Mouse (Mus musculus): ENCODE data around the gene Chpt1. TPM values are rescaled to one million over a fixed set of nuclear protein-coding genes. Genes with fewer than 3 reads are reported as not detected.
"Not testable (repeated sequence)": the region's sequence is repeated elsewhere in the genome, so short reads cannot be mapped to it uniquely, and the experiment has no call there.

Chpt1 gene
- polyA plus RNA-seq, 1 experiment from 2014 or later, result 64.8 TPM

- no peak overlapping the region for H3K27ac ChIP-seq
- no peaks in the 10 kb centered on the region for H3K36me3 ChIP-seq
- no peak overlapping the region for H3K4me2 ChIP-seq
- no peaks in the 10 kb centered on the region for H3K9me3 ChIP-seq
- no peaks in the 10 kb centered on the region for H3K27me3 ChIP-seq (replicated peaks)
- no peak overlapping the region for H3K4me3 ChIP-seq (replicated peaks)
- 60% methylated on average over 7 of the region's 7 CpGs for WGBS
- H3K9ac ChIP-seq, result no peak overlapping the region
- no peak for ATAC-seq (ENCODE audit: insufficient read depth, low FRiP score, low read depth)
- H3K4me1 ChIP-seq, result no peaks in the 10 kb centered on the region
These were observed 12.2 kb downstream of the Chpt1 start for GRCm38 (mm10) chr10:88491632-88492031.

DNA sequence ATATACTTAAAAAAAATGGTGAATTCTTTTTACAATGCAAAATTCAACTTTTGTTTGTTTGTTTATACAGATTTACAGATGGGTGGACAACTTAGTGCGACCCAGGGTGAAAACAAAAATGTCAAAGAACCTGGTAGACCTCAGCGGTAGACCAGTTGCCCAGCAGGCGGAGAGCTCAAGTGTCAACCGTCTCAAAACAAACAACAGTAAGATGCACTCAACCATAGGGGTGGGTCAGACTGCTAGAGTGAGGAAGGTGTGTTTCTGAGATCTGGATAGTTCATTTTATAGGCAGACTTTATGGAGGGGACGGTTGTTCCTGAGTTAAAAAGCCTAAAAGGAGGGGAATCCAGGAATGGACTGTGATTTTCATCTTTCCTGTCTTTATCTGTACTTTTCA, 15.2 kb downstream of the Chpt1 start:
- Histone ChIP-seq H3K4me2 (no peak overlapping the region), H3K27me3 (replicated peaks) (no peaks in the 10 kb centered on the region), H3K36me3 (no peaks in the 10 kb centered on the region), H3K27ac (no peak overlapping the region), H3K4me3 (replicated peaks) (no peak overlapping the region), H3K9ac (no peak overlapping the region), H3K4me1 (no peaks in the 10 kb centered on the region), H3K9me3 (no peaks in the 10 kb centered on the region)
- 93% methylated on average over 5 of the region's 5 CpGs for WGBS
- ATAC-seq (ENCODE audit: insufficient read depth, low FRiP score, low read depth), result no peak

DNA sequence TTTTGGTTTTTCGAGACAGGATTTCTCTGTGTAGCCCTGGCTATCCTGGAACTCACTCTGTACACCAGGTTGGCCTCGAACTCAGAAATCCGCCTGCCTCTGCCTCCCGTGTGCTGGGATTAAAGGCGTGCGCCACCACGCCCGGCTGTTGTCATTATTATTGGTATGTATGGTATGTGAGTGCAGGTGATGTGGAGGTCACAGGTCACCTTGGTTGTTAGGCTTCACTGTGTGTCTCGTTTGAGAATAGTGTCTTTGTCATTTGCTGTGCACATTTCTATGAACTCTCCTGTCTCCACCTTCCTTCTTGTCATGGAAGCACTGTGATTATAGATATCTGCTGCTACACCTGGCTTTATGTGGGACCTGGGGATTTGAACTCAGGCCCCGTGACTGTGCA, 21.0 kb downstream of the Chpt1 start:
- not testable (repeated sequence) for H3K4me2 ChIP-seq; H3K36me3 ChIP-seq; H3K4me3 ChIP-seq (replicated peaks); H3K27ac ChIP-seq; H3K9ac ChIP-seq; H3K27me3 ChIP-seq (replicated peaks); ATAC-seq (ENCODE audit: insufficient read depth, low FRiP score, low read depth); H3K4me1 ChIP-seq; H3K9me3 ChIP-seq
- 91% methylated on average over 10 of the region's 10 CpGs for WGBS

- Histone ChIP-seq H3K9me3 (no peaks in the 10 kb centered on the region), H3K4me1 (no peaks in the 10 kb centered on the region), H3K4me2 (no peak overlapping the region), H3K9ac (no peak overlapping the region), H3K36me3 (no peaks in the 10 kb centered on the region), H3K4me3 (replicated peaks) (no peak overlapping the region), H3K27me3 (replicated peaks) (no peaks in the 10 kb centered on the region), H3K27ac (no peak overlapping the region)
- ATAC-seq (ENCODE audit: insufficient read depth, low FRiP score, low read depth), result no peak
- 71% methylated on average over 18 of the region's 18 CpGs for WGBS
These were observed 43.6 kb downstream of the Chpt1 start for GRCm38 (mm10) chr10:88460122-88460820.

GRCm38 (mm10) chr10:88459502-88459992, 44.3 kb downstream of the Chpt1 start, which contains the start of gene Sycp3:
Gene Sycp3 (plus strand): TSS chr10:88459569.
- ATAC-seq (ENCODE audit: insufficient read depth, low FRiP score, low read depth), result no peak
- Histone ChIP-seq H3K27ac (no peak within 1 kb of the TSS), H3K4me1 (no peaks in the 10 kb centered on the region), H3K4me3 (replicated peaks) (no peak within 1 kb of the TSS), H3K27me3 (replicated peaks) (no peaks in the 10 kb centered on the region), H3K9ac (no peak within 1 kb of the TSS), H3K4me2 (no peak within 1 kb of the TSS), H3K9me3 (no peaks in the 10 kb centered on the region), H3K36me3 (no peaks in the 10 kb centered on the region)
- WGBS, result 81% methylated on average over 33 of the region's 33 CpGs

DNA sequence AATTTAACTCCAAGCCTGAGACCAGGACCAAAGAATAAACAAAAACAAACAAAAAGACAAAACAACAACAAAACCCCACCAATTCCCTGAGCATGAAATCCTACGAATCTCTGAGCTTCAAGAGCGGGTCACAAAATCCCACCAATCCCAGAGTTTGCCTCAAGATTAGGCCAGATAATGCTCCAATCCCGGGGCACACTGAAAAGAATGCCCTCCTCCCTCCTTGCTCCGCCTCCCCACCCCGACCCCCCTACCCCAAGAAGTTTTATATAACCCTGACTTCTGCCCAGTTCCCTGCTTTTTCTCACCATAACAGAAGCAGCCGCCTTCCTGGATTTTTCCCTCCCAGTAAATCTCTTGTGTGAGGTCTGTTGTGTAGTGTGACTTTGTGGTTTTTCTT, 46.1 kb downstream of the Chpt1 start:
- Histone ChIP-seq H3K27ac (no peak overlapping the region), H3K4me3 (replicated peaks) (no peak overlapping the region), H3K9me3 (no peaks in the 10 kb centered on the region), H3K4me1 (no peaks in the 10 kb centered on the region), H3K4me2 (no peak overlapping the region), H3K27me3 (replicated peaks) (no peaks in the 10 kb centered on the region), H3K9ac (no peak overlapping the region), H3K36me3 (no peaks in the 10 kb centered on the region)
- no peak for ATAC-seq (ENCODE audit: insufficient read depth, low FRiP score, low read depth)
- 41% methylated on average over 6 of the region's 6 CpGs for WGBS

DNA sequence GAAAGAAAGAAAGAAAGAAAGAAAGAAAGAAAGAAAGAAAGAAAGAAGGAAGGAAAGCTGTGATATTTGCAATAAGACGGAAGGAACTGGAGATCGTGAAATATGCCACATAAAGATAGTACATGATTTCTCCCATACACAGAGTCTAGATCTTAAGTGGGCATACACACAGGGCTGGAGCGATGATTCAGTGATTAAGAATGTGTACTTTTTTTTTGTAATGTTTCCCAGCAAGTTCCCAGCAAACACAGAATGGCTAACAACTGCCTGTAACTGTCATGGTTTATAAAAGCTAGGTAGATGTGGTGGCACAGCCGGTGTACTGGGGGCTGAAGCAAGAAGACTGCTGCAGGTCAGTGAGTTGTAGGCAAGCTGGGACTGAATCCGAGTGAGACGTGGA, 51.9 kb downstream of the Chpt1 start:
- H3K9me3 ChIP-seq, result no peaks in the 10 kb centered on the region
- H3K4me3 ChIP-seq (replicated peaks), result no peak overlapping the region
- no peak overlapping the region for H3K4me2 ChIP-seq
- 79% methylated on average over 6 of the region's 6 CpGs for WGBS
- H3K27ac ChIP-seq, result no peak overlapping the region
- H3K36me3 ChIP-seq, result no peaks in the 10 kb centered on the region
- H3K27me3 ChIP-seq (replicated peaks), result no peaks in the 10 kb centered on the region
- H3K9ac ChIP-seq, result no peak overlapping the region
- H3K4me1 ChIP-seq, result no peaks in the 10 kb centered on the region
- no peak for ATAC-seq (ENCODE audit: insufficient read depth, low FRiP score, low read depth)

- H3K9ac ChIP-seq, result no peak overlapping the region
- no peaks in the 10 kb centered on the region for H3K36me3 ChIP-seq
- no peak for ATAC-seq (ENCODE audit: insufficient read depth, low FRiP score, low read depth)
These were observed 52.7 kb downstream of the Chpt1 start for GRCm38 (mm10) chr10:88451221-88451620.

GRCm38 (mm10) chr10:88441224-88441623, 62.6 kb downstream of the Chpt1 start:
- Histone ChIP-seq H3K36me3 (no peaks in the 10 kb centered on the region), H3K9ac (no peak overlapping the region), H3K9me3 (no peaks in the 10 kb centered on the region), H3K4me2 (no peak overlapping the region), H3K4me3 (replicated peaks) (no peak overlapping the region), H3K27me3 (replicated peaks) (no peaks in the 10 kb centered on the region), H3K27ac (no peak overlapping the region), H3K4me1 (no peaks in the 10 kb centered on the region)
- no peak for ATAC-seq (ENCODE audit: insufficient read depth, low FRiP score, low read depth)
- 71% methylated on average over 6 of the region's 6 CpGs for WGBS

More at GRCm38 (mm10) chr10:88451221-88451620, 52.7 kb downstream of the Chpt1 start:
- Histone ChIP-seq H3K27ac (no peak overlapping the region), H3K27me3 (replicated peaks) (no peaks in the 10 kb centered on the region), H3K4me1 (no peaks in the 10 kb centered on the region), H3K4me2 (no peak overlapping the region), H3K4me3 (replicated peaks) (no peak overlapping the region), H3K9me3 (no peaks in the 10 kb centered on the region)
- 61% methylated on average over 2 of the region's 2 CpGs for WGBS

- H3K4me2 ChIP-seq, result no peak overlapping the region
- WGBS, result 90% methylated on average over 6 of the region's 6 CpGs
- H3K9ac ChIP-seq, result no peak overlapping the region
- H3K4me1 ChIP-seq, result no peaks in the 10 kb centered on the region
- H3K27ac ChIP-seq, result no peak overlapping the region
- H3K27me3 ChIP-seq (replicated peaks), result no peaks in the 10 kb centered on the region
- H3K9me3 ChIP-seq, result no peaks in the 10 kb centered on the region
- H3K4me3 ChIP-seq (replicated peaks), result no peak overlapping the region
- no peak for ATAC-seq (ENCODE audit: insufficient read depth, low FRiP score, low read depth)
- 0 out of 2 replicates have a peak, but pooled peaks cover 1% of the 10 kb centered on the region for H3K36me3 ChIP-seq
These were observed 75.9 kb downstream of the Chpt1 start for GRCm38 (mm10) chr10:88427998-88428397.

GRCm38 (mm10) chr10:88426896-88427295, 77.0 kb downstream of the Chpt1 start:
- no peaks in the 10 kb centered on the region for H3K9me3 ChIP-seq
- 60% methylated on average over 5 of the region's 5 CpGs for WGBS
- no peak overlapping the region for H3K9ac ChIP-seq
- no peaks in the 10 kb centered on the region for H3K27me3 ChIP-seq (replicated peaks)
- no peak overlapping the region for H3K27ac ChIP-seq
- no peak overlapping the region for H3K4me3 ChIP-seq (replicated peaks)
- H3K4me1 ChIP-seq, result no peaks in the 10 kb centered on the region
- H3K36me3 ChIP-seq, result no peaks in the 10 kb centered on the region
- H3K4me2 ChIP-seq, result no peak overlapping the region
- no peak for ATAC-seq (ENCODE audit: insufficient read depth, low FRiP score, low read depth)

- Histone ChIP-seq H3K4me2 (no peak overlapping the region), H3K9me3 (no peaks in the 10 kb centered on the region), H3K9ac (no peak overlapping the region), H3K4me1 (no peaks in the 10 kb centered on the region), H3K4me3 (replicated peaks) (no peak overlapping the region), H3K27me3 (replicated peaks) (no peaks in the 10 kb centered on the region), H3K27ac (no peak overlapping the region), H3K36me3 (no peaks in the 10 kb centered on the region)
- WGBS, result 97% methylated on average over 2 of the region's 2 CpGs
- 0 out of 2 replicates have a peak, but pooled peaks have one; percentile 47 for ATAC-seq (ENCODE audit: insufficient read depth, low FRiP score, low read depth)
These were observed 77.6 kb downstream of the Chpt1 start for GRCm38 (mm10) chr10:88426158-88426816.
